Mouse (Mus musculus): ENCODE results near the gene Brms1l.

GRCm38 (mm10) chr12:55888570-55888969, 52.4 kb downstream of the Brms1l start:
- no peak for TF ChIP-seq CTCF (IDR thresholded peaks at IDR 0.05; ENCODE audit: low read depth, low read length)
- no peak for TF ChIP-seq POLR2AphosphoS5 (IDR thresholded peaks at IDR 0.05; ENCODE audit: insufficient replicate concordance, low read depth, low read length)
